ENCODE assay signal across 17 mouse cellular contexts in the genomic region with DNA sequence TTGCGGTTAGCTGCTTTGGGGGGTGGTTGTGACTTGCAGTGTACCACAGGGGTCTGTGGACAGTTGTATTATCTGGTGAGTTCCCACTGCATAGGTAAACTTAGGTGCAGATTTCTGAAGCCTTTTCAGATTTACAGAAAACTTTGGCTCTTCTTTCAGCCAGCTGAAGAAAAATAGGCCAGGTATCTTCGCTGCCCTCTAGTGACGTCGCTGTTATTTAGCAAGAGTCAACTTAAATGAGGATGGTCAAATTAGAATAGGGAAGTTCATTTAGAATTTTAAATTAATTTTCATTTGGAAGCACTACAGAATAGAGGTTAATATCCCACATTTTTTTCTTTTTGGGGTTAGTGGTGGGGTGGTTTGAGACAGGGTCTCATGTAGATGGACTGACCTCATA. TPM values are rescaled to one million over a fixed set of nuclear protein-coding genes. Genes with fewer than 3 reads are reported as not detected.
DNase-seq lines count a peak whose midpoint lies in the region; ATAC-seq and TF ChIP-seq lines count a peak whose summit lies in the region.
"Had no signal": no experiment of that assay in that cellular context is flagged by ENCODE, and none has a peak within 500 bp of the region (broad histone marks: within the 10 kb centered on the region; RNA-seq: fewer than 3 reads in every experiment).

No protein-coding gene starts in this region.

- ATAC-seq in hindbrain, postnatal 0 days: no peak
- ATAC-seq in hindbrain, embryonic 11.5 days (ENCODE audit: low FRiP score): no peak
- no peak for ATAC-seq in lung, postnatal 0 days
- ATAC-seq in liver, embryonic 11.5 days (replicated peaks; ENCODE audit: low FRiP score): no peak

- no peak overlapping the region for H3K9ac ChIP-seq in hindbrain, postnatal 0 days (replicated peaks; ENCODE audit: low read length)
- H3K9ac ChIP-seq in hindbrain, embryonic 11.5 days (ENCODE audit: low read depth, low read length): no peak overlapping the region
- no peak overlapping the region for H3K9ac ChIP-seq in lung, postnatal 0 days (replicated peaks; ENCODE audit: low read depth)
- no peak overlapping the region for H3K9ac ChIP-seq in CH12.LX (ENCODE audit: insufficient read depth, low read depth)
- no peak overlapping the region for H3K9ac ChIP-seq in liver, embryonic 11.5 days (ENCODE audit: low read depth, low read length)
- H3K9ac ChIP-seq: embryonic facial prominence, embryonic 12.5 days; heart, embryonic 15.5 days; hindbrain, embryonic 12.5 days had no signal

- H3K79me2 ChIP-seq in CH12.LX (replicated peaks; ENCODE audit: control insufficient read depth, extremely low read depth, insufficient read depth, poor library complexity, severe bottlenecking): no peaks in the 10 kb centered on the region

- no peak for TF ChIP-seq POLR2A in CH12.LX (IDR thresholded peaks at IDR 0.05; ENCODE audit: low read depth, low read length)

- no peaks in the 10 kb centered on the region for H3K27me3 ChIP-seq in hindbrain, postnatal 0 days (ENCODE audit: insufficient read depth, low read length)
- H3K27me3 ChIP-seq in hindbrain, embryonic 11.5 days (ENCODE audit: control insufficient read depth, insufficient read depth, low read length): no peaks in the 10 kb centered on the region
- H3K27me3 ChIP-seq in lung, postnatal 0 days (replicated peaks; ENCODE audit: insufficient read depth, low read length): 0 out of 2 replicates have a peak, but pooled peaks cover 3% of the 10 kb centered on the region
- no peaks in the 10 kb centered on the region for H3K27me3 ChIP-seq in CH12.LX (replicated peaks)
- H3K27me3 ChIP-seq in liver, embryonic 11.5 days (replicated peaks; ENCODE audit: control insufficient read depth, insufficient read depth, low read length): no peaks in the 10 kb centered on the region

- H3K4me2 ChIP-seq in hindbrain, postnatal 0 days (ENCODE audit: low read depth, low read length): no peak overlapping the region
- no peak overlapping the region for H3K4me2 ChIP-seq in hindbrain, embryonic 11.5 days (replicated peaks; ENCODE audit: low read depth, low read length)
- no peak overlapping the region for H3K4me2 ChIP-seq in lung, postnatal 0 days (replicated peaks; ENCODE audit: low read depth, low read length)
- no peak overlapping the region for H3K4me2 ChIP-seq in CH12.LX (ENCODE audit: insufficient read depth, low read depth, poor library complexity, severe bottlenecking)
- no peak overlapping the region for H3K4me2 ChIP-seq in liver, embryonic 11.5 days
- H3K4me2 ChIP-seq: embryonic facial prominence, embryonic 12.5 days; heart, embryonic 15.5 days; hindbrain, embryonic 12.5 days had no signal

- H3K9me3 ChIP-seq in hindbrain, postnatal 0 days (ENCODE audit: low read length): no peaks in the 10 kb centered on the region
- no peaks in the 10 kb centered on the region for H3K9me3 ChIP-seq in hindbrain, embryonic 11.5 days (ENCODE audit: control insufficient read depth, low read length)
- H3K9me3 ChIP-seq in lung, postnatal 0 days (ENCODE audit: low read length): no peaks in the 10 kb centered on the region
- H3K9me3 ChIP-seq in CH12.LX (replicated peaks; ENCODE audit: low read length): no peaks in the 10 kb centered on the region
- no peaks in the 10 kb centered on the region for H3K9me3 ChIP-seq in liver, embryonic 11.5 days (ENCODE audit: control insufficient read depth, low read length)
- H3K9me3 ChIP-seq: embryonic facial prominence, embryonic 12.5 days; heart, embryonic 15.5 days; hindbrain, embryonic 12.5 days; megakaryocyte, embryonic 14.5 days had no signal

- no peak overlapping the region for H3K4me3 ChIP-seq in hindbrain, postnatal 0 days (ENCODE audit: low read length)
- no peak overlapping the region for H3K4me3 ChIP-seq in hindbrain, embryonic 11.5 days (ENCODE audit: low read depth, low read length)
- H3K4me3 ChIP-seq in lung, postnatal 0 days (ENCODE audit: low read depth, low read length): no peak overlapping the region
- no peak overlapping the region for H3K4me3 ChIP-seq in CH12.LX (replicated peaks in 1 of 3; ENCODE audit: low read depth in 2 of 3, low read length in 2 of 3, poor library complexity in 1 of 3)
- H3K4me3 ChIP-seq in gastrocnemius, adult 2 months: no peak overlapping the region
- H3K4me3 ChIP-seq in liver, embryonic 11.5 days (ENCODE audit: low read depth, low read length): no peak overlapping the region
- H3K4me3 ChIP-seq: embryonic facial prominence, embryonic 12.5 days; heart, embryonic 15.5 days; hindbrain, embryonic 12.5 days; megakaryocyte, embryonic 14.5 days had no signal

- no peak overlapping the region for H3K27ac ChIP-seq in hindbrain, postnatal 0 days
- no peak overlapping the region for H3K27ac ChIP-seq in hindbrain, embryonic 11.5 days (ENCODE audit: low read depth, low read length)
- H3K27ac ChIP-seq in lung, postnatal 0 days (ENCODE audit: low read length): no peak overlapping the region
- no peak overlapping the region for H3K27ac ChIP-seq in CH12.LX (ENCODE audit: insufficient read depth, low read depth)
- H3K27ac ChIP-seq in gastrocnemius, adult 2 months: no peak overlapping the region
- no peak overlapping the region for H3K27ac ChIP-seq in liver, embryonic 11.5 days (ENCODE audit: low read depth, low read length)
- H3K27ac ChIP-seq: embryonic facial prominence, embryonic 12.5 days; heart, embryonic 15.5 days; hindbrain, embryonic 12.5 days had no signal

- in situ Hi-C loops in CH12.LX (cut with MboI; ENCODE audit: low pct_ligation_motif_present, low pct_unique_long_range_greater_than_20kb, low sequenced_read_pairs): no loop called here

- peak; percentile 43 for TF ChIP-seq CTCF in hindbrain, postnatal 0 days (IDR thresholded peaks at IDR 0.05; ENCODE audit: low read depth)
- no peak; the same call in 1 of the 2 replicates for TF ChIP-seq CTCF in lung, postnatal 0 days (IDR thresholded peaks at IDR 0.05)
- TF ChIP-seq CTCF in CH12.LX (conservative IDR thresholded peaks at IDR 0.05 in 1 of 2, IDR thresholded peaks at IDR 0.05 in 1 of 2; ENCODE audit: low read depth in 2 of 2, low read length in 2 of 2): peak in 1 of 2 experiments; percentile 64; a peak in 2 of 4 replicates
- TF ChIP-seq CTCF in gastrocnemius, adult 2 months (IDR thresholded peaks at IDR 0.05): no peak

- no peak for TF ChIP-seq EP300 in lung, postnatal 0 days (IDR thresholded peaks at IDR 0.05)
- TF ChIP-seq EP300 in CH12.LX (IDR thresholded peaks at IDR 0.05; ENCODE audit: low read length): no peak

- intact Hi-C loops in gastrocnemius, adult 2 months (cut with DNase I): no loop called here

- H3K4me1 ChIP-seq in hindbrain, postnatal 0 days (ENCODE audit: insufficient read depth, low read length): no peaks in the 10 kb centered on the region
- H3K4me1 ChIP-seq in hindbrain, embryonic 11.5 days (replicated peaks; ENCODE audit: control insufficient read depth, insufficient read depth, low read length): no peaks in the 10 kb centered on the region
- H3K4me1 ChIP-seq in lung, postnatal 0 days (ENCODE audit: insufficient read depth, low read depth, low read length): no peaks in the 10 kb centered on the region
- peaks cover 10 to 46% of the 10 kb centered on the region in 2 experiments for H3K4me1 ChIP-seq in CH12.LX (ENCODE audit: control insufficient read depth in 1 of 2, insufficient read depth in 2 of 2)
- no peaks in the 10 kb centered on the region for H3K4me1 ChIP-seq in liver, embryonic 11.5 days (replicated peaks; ENCODE audit: control insufficient read depth, insufficient read depth, low read length)
- H3K4me1 ChIP-seq: embryonic facial prominence, embryonic 12.5 days; heart, embryonic 15.5 days; hindbrain, embryonic 12.5 days; megakaryocyte, embryonic 14.5 days had no signal

- TF ChIP-seq RAD21 in CH12.LX (IDR thresholded peaks at IDR 0.05; ENCODE audit: low read depth, low read length): peak; percentile 34

- peak; percentile 51 for DNase-seq in hindbrain, postnatal 0 days (ENCODE audit: low spot score)
- DNase-seq in hindbrain, embryonic 11.5 days (ENCODE audit: low spot score): no peak
- peak; percentile 22 for DNase-seq in lung, postnatal 10 days
- no peak for DNase-seq in lung, postnatal 0 days (ENCODE audit: low spot score)
- DNase-seq in CH12.LX (ENCODE audit: extremely low read depth) (no peak), adipocyte (ENCODE audit: low spot score) (peak; percentile 38)
- no peak for DNase-seq in gastrocnemius, adult 2 months
- DNase-seq in liver, embryonic 11.5 days (ENCODE audit: low spot score): no peak
- DNase-seq: cerebellum, adult 11-12 months; right cerebral cortex, postnatal 14 days; thymus, postnatal 14 days had no signal

- 55% methylated on average over 4 of the region's 4 CpGs for WGBS in hindbrain, postnatal 0 days
- 57% methylated on average over 4 of the region's 4 CpGs for WGBS in hindbrain, embryonic 11.5 days
- 59% methylated on average over 4 of the region's 4 CpGs for WGBS in lung, postnatal 0 days
- 51% methylated on average over 4 of the region's 4 CpGs for WGBS in liver, embryonic 11.5 days

- no peaks in the 10 kb centered on the region for H3K36me3 ChIP-seq in hindbrain, postnatal 0 days (ENCODE audit: insufficient read depth, low read length)
- no peaks in the 10 kb centered on the region for H3K36me3 ChIP-seq in hindbrain, embryonic 11.5 days (ENCODE audit: control insufficient read depth, insufficient read depth, low read length)
- H3K36me3 ChIP-seq in lung, postnatal 0 days (ENCODE audit: insufficient read depth, low read length): no peaks in the 10 kb centered on the region
- H3K36me3 ChIP-seq in CH12.LX (replicated peaks in 1 of 2; ENCODE audit: control insufficient read depth in 1 of 2, insufficient read depth in 1 of 2, low read length in 1 of 2): no peaks in the 10 kb centered on the region
- H3K36me3 ChIP-seq in liver, embryonic 11.5 days (ENCODE audit: control insufficient read depth, insufficient read depth, low read length): no peaks in the 10 kb centered on the region
- H3K36me3 ChIP-seq: embryonic facial prominence, embryonic 12.5 days; heart, embryonic 15.5 days; hindbrain, embryonic 12.5 days had no signal

- dilution Hi-C loops in CH12.LX (cut with MboI; ENCODE audit: extremely low pct_ligation_motif_present, extremely low pct_unique_long_range_greater_than_20kb, low sequenced_read_pairs): no loop called here

TF ChIP-seq in CH12.LX, 34 proteins besides CTCF, POLR2A, EP300 and RAD21:
- no peak for TF ChIP-seq JUN (IDR thresholded peaks at IDR 0.05; ENCODE audit: insufficient read depth, low read depth, low read length)
- TF ChIP-seq SIN3A (IDR thresholded peaks at IDR 0.05; ENCODE audit: low read length): peak; percentile 24; the same call in 1 of the 2 replicates
- peak; percentile 35 for TF ChIP-seq SMC3 (IDR thresholded peaks at IDR 0.05; ENCODE audit: low read depth, low read length)

RNA-seq across cellular contexts. Expression of a gene that starts 30.6 kb away (rescaled TPM):
- 6.0 and 12.8 TPM in 2 replicates for total RNA-seq in hindbrain, postnatal 0 days (2014; rRNA removed)
- 4.4 and 5.5 TPM in 2 replicates for polyA plus RNA-seq in hindbrain, postnatal 0 days (2015; fragmentation: Nextera tagmentation; extraction: Ambion mirVana)
- polyA plus RNA-seq in hindbrain, embryonic 11.5 days (2014; fragmentation: Nextera tagmentation; extraction: Ambion mirVana): 4.8 and 9.1 TPM in 2 replicates
- polyA plus RNA-seq in lung, postnatal 0 days (2015; fragmentation: Nextera tagmentation; extraction: Ambion mirVana): 14.9 and 26.6 TPM in 2 replicates
- not detected in 2 replicates for total RNA-seq in CH12.LX (2012; rRNA removed)
- not detected in 2 replicates for total RNA-seq in CH12.LX (2014; rRNA removed)
- polyA plus RNA-seq in CH12.LX (2012; ENCODE audit: insufficient read length, low read depth): not detected in 2 replicates
- total RNA-seq in gastrocnemius, adult 2 months (2021): under 1 TPM in 1 of 2 experiments, not detected in 1; 0.10 TPM
- 0.70 and 1.2 TPM in 2 replicates for polyA plus RNA-seq in liver, embryonic 11.5 days (2014; fragmentation: Nextera tagmentation; extraction: Ambion mirVana)
- total RNA-seq: adrenal gland, postnatal 36 days; neutrophil, adult 5-6 weeks had no signal

Comparison
In these comparisons a context has a peak if more than half of its experiments do, and no peak if none do; other contexts are left out.
1. DNase-seq: peak in hindbrain, postnatal 0 days (single experiment), lung, postnatal 10 days (single experiment) and adipocyte (single experiment); none in hindbrain, embryonic 11.5 days (single experiment), lung, postnatal 0 days (single experiment), CH12.LX (single experiment), gastrocnemius, adult 2 months (single experiment) and liver, embryonic 11.5 days (single experiment).